Mouse (Mus musculus): ENCODE results near the gene Atp4b. TPM values are rescaled to one million over a fixed set of nuclear protein-coding genes. Genes with fewer than 3 reads are reported as not detected.

The Atp4b gene
- polyA plus RNA-seq, 1 experiment from 2014 or later = not detected

DNA sequence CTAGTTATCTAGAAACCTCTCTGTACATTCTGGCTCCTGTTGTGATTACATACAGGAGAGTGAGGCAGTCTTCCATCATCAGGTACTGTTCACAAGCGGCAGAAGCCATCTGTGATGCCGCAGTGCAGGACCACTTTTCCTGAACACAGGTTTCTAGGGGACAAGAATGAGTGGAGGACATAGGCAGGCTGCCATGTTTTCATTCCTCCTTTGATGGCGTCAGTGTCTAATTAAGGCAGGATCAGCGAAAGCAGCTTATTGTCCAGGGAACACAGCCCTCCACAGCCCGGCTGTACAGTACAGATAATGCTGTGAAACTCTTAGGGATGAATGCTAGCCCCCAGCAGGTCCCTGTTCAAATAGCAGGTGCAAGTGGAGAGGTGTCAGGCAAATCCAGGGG lies 9.4 kb upstream of the Atp4b start:
- Histone ChIP-seq H3K36me3 (replicated peaks; ENCODE audit: control insufficient read depth, insufficient read depth, low read depth, low read length) (no peaks in the 10 kb centered on the region), H3K4me2 (ENCODE audit: low read depth, low read length) (no peak overlapping the region), H3K4me3 (ENCODE audit: low read depth, low read length) (no peak overlapping the region), H3K4me1 (ENCODE audit: control insufficient read depth, insufficient read depth, low read length) (no peaks in the 10 kb centered on the region), H3K9ac (replicated peaks; ENCODE audit: low read length) (no peak overlapping the region), H3K9me3 (replicated peaks; ENCODE audit: control insufficient read depth, low read length) (no peaks in the 10 kb centered on the region), H3K27me3 (ENCODE audit: control insufficient read depth, insufficient read depth, low read length) (no peaks in the 10 kb centered on the region), H3K27ac (replicated peaks; ENCODE audit: low read depth, low read length) (no peak overlapping the region)
- no peak for DNase-seq (ENCODE audit: low spot score)
- ATAC-seq (replicated peaks; ENCODE audit: insufficient number of reproducible peaks, low FRiP score, low TSS enrichment, low read depth) = no peak
- WGBS = 80% methylated on average over 5 of the region's 5 CpGs

DNA sequence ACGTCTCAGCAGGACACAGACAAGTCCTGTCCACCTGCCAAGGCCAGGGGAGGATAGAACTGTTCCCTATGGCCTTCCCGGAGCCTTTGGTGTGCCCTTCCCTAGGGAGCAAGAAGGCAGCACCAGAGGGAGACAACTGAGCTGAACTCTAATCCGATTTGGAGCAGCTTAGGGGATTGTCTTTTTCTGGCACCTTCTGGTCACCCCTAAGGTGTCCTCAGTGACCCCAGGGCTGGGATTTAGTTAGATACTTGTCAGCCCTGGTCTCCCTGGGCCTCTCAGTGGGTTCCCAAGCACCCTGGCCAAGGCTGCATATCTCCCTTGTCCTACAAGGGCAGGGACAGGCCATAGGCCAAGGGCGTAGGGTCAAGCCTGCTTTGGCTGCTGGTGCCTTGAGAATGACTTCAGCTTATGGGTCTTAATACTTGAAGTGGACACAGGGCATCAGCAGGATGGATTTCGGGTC lies 8.1 kb upstream of the Atp4b start, which contains the start of gene Grk1:
Gene Grk1 (plus strand): TSS at position 416 of the 466 bp plus-strand sequence.
- H3K9ac ChIP-seq (replicated peaks; ENCODE audit: low read length) = no peak within 1 kb of the TSS
- no peak for ATAC-seq (replicated peaks; ENCODE audit: insufficient number of reproducible peaks, low FRiP score, low TSS enrichment, low read depth)
- H3K36me3 ChIP-seq (replicated peaks; ENCODE audit: control insufficient read depth, insufficient read depth, low read depth, low read length) = no peaks in the 10 kb centered on the region
- no peaks in the 10 kb centered on the region for H3K4me1 ChIP-seq (ENCODE audit: control insufficient read depth, insufficient read depth, low read length)
- H3K27me3 ChIP-seq (ENCODE audit: control insufficient read depth, insufficient read depth, low read length) = no peaks in the 10 kb centered on the region
- H3K4me3 ChIP-seq (ENCODE audit: low read depth, low read length) = no peak within 1 kb of the TSS
- WGBS = 86% methylated on average over 5 of the region's 5 CpGs
- no peak within 1 kb of the TSS for H3K4me2 ChIP-seq (ENCODE audit: low read depth, low read length)
- no peak within 1 kb of the TSS for H3K27ac ChIP-seq (replicated peaks; ENCODE audit: low read depth, low read length)
- no peaks in the 10 kb centered on the region for H3K9me3 ChIP-seq (replicated peaks; ENCODE audit: control insufficient read depth, low read length)
- no peak for DNase-seq (ENCODE audit: low spot score)

DNA sequence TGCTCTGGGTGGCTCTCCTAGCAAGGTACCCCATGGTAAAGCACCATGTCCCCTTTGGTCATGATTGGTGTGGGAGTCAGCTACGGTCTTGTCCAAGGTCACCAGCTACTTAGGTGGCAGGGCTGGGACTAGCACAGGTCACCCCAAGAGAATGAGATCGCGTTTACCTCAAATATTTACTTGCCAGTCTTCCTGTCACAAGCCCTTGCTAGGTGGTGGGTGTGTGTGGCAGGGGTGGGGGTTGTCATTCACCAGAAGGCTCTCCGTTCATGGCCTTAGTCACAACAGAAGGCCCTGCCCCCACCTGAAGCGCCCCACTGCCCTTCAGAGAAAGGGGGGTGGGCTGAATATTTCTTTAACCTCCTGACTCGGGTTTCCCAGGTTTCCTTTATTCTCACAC lies 6.9 kb upstream of the Atp4b start:
- DNase-seq (ENCODE audit: low spot score) = no peak
- no peaks in the 10 kb centered on the region for H3K36me3 ChIP-seq (replicated peaks; ENCODE audit: control insufficient read depth, insufficient read depth, low read depth, low read length)
- no peak for ATAC-seq (replicated peaks; ENCODE audit: insufficient number of reproducible peaks, low FRiP score, low TSS enrichment, low read depth)
- H3K9ac ChIP-seq (replicated peaks; ENCODE audit: low read length) = no peak overlapping the region
- WGBS = 69% methylated on average over 6 of the region's 6 CpGs
- H3K4me2 ChIP-seq (ENCODE audit: low read depth, low read length) = no peak overlapping the region
- H3K27ac ChIP-seq (replicated peaks; ENCODE audit: low read depth, low read length) = no peak overlapping the region
- H3K4me1 ChIP-seq (ENCODE audit: control insufficient read depth, insufficient read depth, low read length) = no peaks in the 10 kb centered on the region
- no peak overlapping the region for H3K4me3 ChIP-seq (ENCODE audit: low read depth, low read length)
- no peaks in the 10 kb centered on the region for H3K9me3 ChIP-seq (replicated peaks; ENCODE audit: control insufficient read depth, low read length)
- no peaks in the 10 kb centered on the region for H3K27me3 ChIP-seq (ENCODE audit: control insufficient read depth, insufficient read depth, low read length)

DNA sequence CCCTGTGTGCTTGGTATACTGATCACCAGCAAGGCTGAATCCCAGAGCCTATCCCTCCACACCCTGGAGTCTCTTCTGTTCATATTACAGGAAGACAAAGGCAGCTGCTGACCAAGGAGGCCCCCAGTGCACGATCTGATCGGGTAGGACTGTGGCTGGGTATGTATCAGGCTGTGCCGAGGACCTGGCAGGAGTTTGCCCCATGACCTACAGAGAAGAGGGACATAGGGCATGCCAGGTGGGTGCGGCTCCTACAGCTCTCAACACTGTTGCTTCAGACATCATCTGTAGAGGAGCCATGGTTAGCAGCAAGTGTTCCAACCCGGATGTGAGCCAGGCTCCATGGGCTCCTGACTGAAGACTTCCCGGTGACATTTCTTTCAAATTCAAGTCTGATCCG lies 2.8 kb downstream of the Atp4b start:
- no peak for ATAC-seq (replicated peaks; ENCODE audit: insufficient number of reproducible peaks, low FRiP score, low TSS enrichment, low read depth)
- H3K9ac ChIP-seq (replicated peaks; ENCODE audit: low read length) = no peak overlapping the region
- H3K27me3 ChIP-seq (ENCODE audit: control insufficient read depth, insufficient read depth, low read length) = no peaks in the 10 kb centered on the region
- no peaks in the 10 kb centered on the region for H3K4me1 ChIP-seq (ENCODE audit: control insufficient read depth, insufficient read depth, low read length)
- H3K9me3 ChIP-seq (replicated peaks; ENCODE audit: control insufficient read depth, low read length) = no peaks in the 10 kb centered on the region
- H3K4me3 ChIP-seq (ENCODE audit: low read depth, low read length) = no peak overlapping the region
- no peaks in the 10 kb centered on the region for H3K36me3 ChIP-seq (replicated peaks; ENCODE audit: control insufficient read depth, insufficient read depth, low read depth, low read length)
- WGBS = 88% methylated on average over 7 of the region's 7 CpGs
- no peak for DNase-seq (ENCODE audit: low spot score)
- H3K4me2 ChIP-seq (ENCODE audit: low read depth, low read length) = no peak overlapping the region
- no peak overlapping the region for H3K27ac ChIP-seq (replicated peaks; ENCODE audit: low read depth, low read length)

DNA sequence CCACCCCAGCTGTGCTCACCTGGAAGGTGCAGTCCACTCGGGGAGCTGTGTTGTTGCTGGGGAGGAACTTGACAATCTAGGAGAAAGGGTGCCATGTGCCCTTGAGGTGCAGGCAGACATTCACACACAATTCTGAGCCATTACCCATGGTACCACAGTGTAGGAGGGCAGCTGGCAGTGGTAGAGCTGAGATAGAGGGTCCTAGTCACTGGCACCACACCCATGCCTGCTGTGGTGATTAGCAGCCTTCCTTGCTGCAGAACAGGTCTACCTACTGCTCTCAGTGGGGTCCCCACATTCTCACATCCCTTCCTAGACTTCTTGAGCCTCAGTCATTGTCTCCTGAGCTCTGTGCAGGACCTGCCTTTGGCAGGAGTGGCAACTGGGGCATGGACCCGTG lies 7.9 kb downstream of the Atp4b start:
- Histone ChIP-seq H3K4me3 (ENCODE audit: low read depth, low read length) (no peak overlapping the region), H3K27me3 (ENCODE audit: control insufficient read depth, insufficient read depth, low read length) (no peaks in the 10 kb centered on the region), H3K9ac (replicated peaks; ENCODE audit: low read length) (no peak overlapping the region), H3K9me3 (replicated peaks; ENCODE audit: control insufficient read depth, low read length) (no peaks in the 10 kb centered on the region), H3K27ac (replicated peaks; ENCODE audit: low read depth, low read length) (no peak overlapping the region), H3K4me1 (ENCODE audit: control insufficient read depth, insufficient read depth, low read length) (no peaks in the 10 kb centered on the region), H3K4me2 (ENCODE audit: low read depth, low read length) (no peak overlapping the region), H3K36me3 (replicated peaks; ENCODE audit: control insufficient read depth, insufficient read depth, low read depth, low read length) (no peaks in the 10 kb centered on the region)
- WGBS = 68% methylated on average over 2 of the region's 2 CpGs
- ATAC-seq (replicated peaks; ENCODE audit: insufficient number of reproducible peaks, low FRiP score, low TSS enrichment, low read depth) (no peak), DNase-seq (ENCODE audit: low spot score) (no peak)

DNA sequence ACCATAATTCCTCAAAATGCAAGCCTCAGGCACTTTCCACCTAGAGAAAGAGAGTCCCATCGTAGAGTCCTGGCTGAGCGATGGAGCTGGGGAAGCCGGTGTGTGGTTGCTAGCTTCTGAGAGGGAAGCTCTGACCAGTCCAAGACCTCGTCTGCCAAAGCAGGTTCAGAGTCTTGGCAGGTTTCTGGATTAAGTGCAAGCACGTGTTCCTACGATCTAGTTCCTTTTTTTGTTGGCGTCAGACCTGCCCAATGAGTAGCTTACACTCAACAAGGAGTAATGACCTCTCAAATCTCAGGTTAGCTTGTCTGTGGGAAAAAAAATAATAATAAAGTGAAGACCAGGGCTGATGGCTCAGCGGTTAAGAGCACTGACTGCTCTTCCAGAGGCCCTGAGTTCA lies 8.9 kb downstream of the Atp4b start:
- Histone ChIP-seq H3K4me3 (ENCODE audit: low read depth, low read length) (no peak overlapping the region), H3K9ac (replicated peaks; ENCODE audit: low read length) (no peak overlapping the region), H3K27ac (replicated peaks; ENCODE audit: low read depth, low read length) (no peak overlapping the region), H3K27me3 (ENCODE audit: control insufficient read depth, insufficient read depth, low read length) (no peaks in the 10 kb centered on the region), H3K4me2 (ENCODE audit: low read depth, low read length) (no peak overlapping the region), H3K9me3 (replicated peaks; ENCODE audit: control insufficient read depth, low read length) (no peaks in the 10 kb centered on the region), H3K4me1 (ENCODE audit: control insufficient read depth, insufficient read depth, low read length) (no peaks in the 10 kb centered on the region), H3K36me3 (replicated peaks; ENCODE audit: control insufficient read depth, insufficient read depth, low read depth, low read length) (no peaks in the 10 kb centered on the region)
- WGBS = 85% methylated on average over 8 of the region's 8 CpGs
- no peak for ATAC-seq (replicated peaks; ENCODE audit: insufficient number of reproducible peaks, low FRiP score, low TSS enrichment, low read depth)
- no peak for DNase-seq (ENCODE audit: low spot score)

DNA sequence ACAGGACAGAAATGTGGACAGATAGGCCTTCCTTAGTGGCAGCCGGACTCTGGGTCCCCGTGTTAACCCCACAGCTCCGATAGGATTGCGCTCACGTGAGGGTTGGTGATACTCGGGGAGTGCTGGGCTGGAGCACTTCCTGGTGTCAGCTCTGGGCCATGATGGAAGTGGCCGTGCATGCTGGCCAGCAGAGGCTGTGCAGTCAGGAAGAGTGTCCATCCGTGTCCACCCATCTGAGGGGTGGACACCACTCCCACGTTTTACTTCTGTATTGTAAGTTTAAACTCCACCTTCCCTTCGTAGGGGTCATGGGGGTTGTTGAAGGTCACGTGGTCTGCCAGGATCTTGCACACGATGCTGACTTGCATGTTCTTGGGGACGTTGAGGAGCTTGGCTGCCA lies 10.3 kb downstream of the Atp4b start:
- ATAC-seq (replicated peaks; ENCODE audit: insufficient number of reproducible peaks, low FRiP score, low TSS enrichment, low read depth) = no peak
- WGBS = 71% methylated on average over 13 of the region's 13 CpGs

DNA sequence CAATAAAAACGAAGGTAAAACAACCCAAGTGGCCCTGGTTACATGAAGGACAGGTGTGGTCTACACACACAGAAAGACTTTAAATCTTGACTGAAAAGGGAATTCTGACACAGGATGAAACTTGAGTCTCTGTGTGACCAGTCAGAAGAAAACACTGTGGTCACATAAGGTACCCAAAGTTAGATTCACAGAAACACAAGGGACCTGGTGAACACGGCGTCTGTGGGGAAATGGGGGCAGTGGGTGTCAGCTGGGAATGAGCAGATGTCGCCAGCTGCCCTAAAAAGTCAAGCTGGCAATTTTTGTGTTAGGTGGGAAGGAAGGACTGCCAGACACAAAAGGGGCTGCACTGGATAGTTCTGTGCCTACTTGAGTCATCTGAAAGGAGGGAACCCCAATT lies 13.6 kb downstream of the Atp4b start:
- no peak overlapping the region for H3K4me2 ChIP-seq (ENCODE audit: low read depth, low read length)
- ATAC-seq (replicated peaks; ENCODE audit: insufficient number of reproducible peaks, low FRiP score, low TSS enrichment, low read depth) (no peak), DNase-seq (ENCODE audit: low spot score) (no peak)
- no peaks in the 10 kb centered on the region for H3K27me3 ChIP-seq (ENCODE audit: control insufficient read depth, insufficient read depth, low read length)
- peaks cover 8% of the 10 kb centered on the region for H3K36me3 ChIP-seq (replicated peaks; ENCODE audit: control insufficient read depth, insufficient read depth, low read depth, low read length)
- H3K9ac ChIP-seq (replicated peaks; ENCODE audit: low read length) = no peak overlapping the region
- WGBS = 93% methylated on average over 4 of the region's 4 CpGs
- H3K4me1 ChIP-seq (ENCODE audit: control insufficient read depth, insufficient read depth, low read length) = no peaks in the 10 kb centered on the region
- H3K27ac ChIP-seq (replicated peaks; ENCODE audit: low read depth, low read length) = no peak overlapping the region
- no peak overlapping the region for H3K4me3 ChIP-seq (ENCODE audit: low read depth, low read length)
- H3K9me3 ChIP-seq (replicated peaks; ENCODE audit: control insufficient read depth, low read length) = no peaks in the 10 kb centered on the region

More for the DNA sequence above, 10.3 kb downstream of the Atp4b start:
- Histone ChIP-seq H3K4me2 (ENCODE audit: low read depth, low read length) (no peak overlapping the region), H3K4me3 (ENCODE audit: low read depth, low read length) (no peak overlapping the region), H3K27ac (replicated peaks; ENCODE audit: low read depth, low read length) (no peak overlapping the region), H3K9ac (replicated peaks; ENCODE audit: low read length) (no peak overlapping the region), H3K36me3 (replicated peaks; ENCODE audit: control insufficient read depth, insufficient read depth, low read depth, low read length) (no peaks in the 10 kb centered on the region), H3K4me1 (ENCODE audit: control insufficient read depth, insufficient read depth, low read length) (no peaks in the 10 kb centered on the region), H3K9me3 (replicated peaks; ENCODE audit: control insufficient read depth, low read length) (no peaks in the 10 kb centered on the region), H3K27me3 (ENCODE audit: control insufficient read depth, insufficient read depth, low read length) (no peaks in the 10 kb centered on the region)
- no peak for DNase-seq (ENCODE audit: low spot score)

Data from embryonic facial prominence, embryonic 11.5 days (tissue).